Mouse (Mus musculus) midbrain, embryonic 16.5 days (tissue): ENCODE data around the gene Sfxn5. TPM values are rescaled to one million over a fixed set of nuclear protein-coding genes. Genes with fewer than 3 reads are reported as not detected.

Experiments used
- ATAC-seq: fragments of 200-750 bp; cut with Nextera tagmentation; 2 replicates; pipeline ENCODE4 v1.8.0; 2017; ENCODE audit warnings: moderate TSS enrichment
- H3K27ac ChIP-seq: fragments of 300-500 bp; sonication (generic); 2 replicates; pipeline ENCODE4 v1.5.1; 2014; ENCODE audit warnings: mild to moderate bottlenecking, low read length, mixed read lengths
- H3K27me3 ChIP-seq: fragments of 300-500 bp; sonication (generic); 2 replicates; pipeline ENCODE4 v1.6.1; 2014; ENCODE audit warnings: low read depth, low read length, mixed read lengths; ENCODE audit not compliant: control insufficient read depth, insufficient read depth
- H3K36me3 ChIP-seq: fragments of 300-500 bp; sonication (generic); 2 replicates; pipeline ENCODE4 v1.6.1; 2014; ENCODE audit warnings: mild to moderate bottlenecking, low read length, moderate library complexity, mixed read lengths; ENCODE audit not compliant: control insufficient read depth, insufficient read depth
- H3K4me1 ChIP-seq: fragments of 300-500 bp; sonication (generic); 2 replicates; pipeline ENCODE4 v1.6.1; 2014; ENCODE audit warnings: mild to moderate bottlenecking, low read length, mixed read lengths; ENCODE audit not compliant: control insufficient read depth, insufficient read depth
- H3K4me2 ChIP-seq: fragments of 300-500 bp; sonication (generic); 2 replicates; pipeline ENCODE4 v1.6.1; 2014; ENCODE audit warnings: mild to moderate bottlenecking, low read length, mixed read lengths
- H3K4me3 ChIP-seq: fragments of 300-500 bp; sonication (generic); 2 replicates; pipeline ENCODE4 v1.5.1; 2014; ENCODE audit warnings: low read depth, mild to moderate bottlenecking, low read length, moderate library complexity, mixed read lengths
- H3K9ac ChIP-seq: fragments of 300-500 bp; sonication (generic); 2 replicates; pipeline ENCODE4 v1.6.1; 2014; ENCODE audit warnings: low read depth, low read length, mixed read lengths
- H3K9me3 ChIP-seq: fragments of 300-500 bp; sonication (generic); replicated peaks from 2 replicates; pipeline ENCODE4 v1.6.1; 2014; ENCODE audit warnings: mild to moderate bottlenecking, low read length, mixed read lengths; ENCODE audit not compliant: control insufficient read depth, poor library complexity, severe bottlenecking
- WGBS: fragments of 180-500 bp; shearing (Covaris S2); extraction: QIAGEN DNeasy Blood & Tissue Kit; methylation state at CpG from one replicate; pipeline ENCODE4 v1.1.7; 2014; 5-methylcytosine and 5-hydroxymethylcytosine counted together
- polyA plus RNA-seq: library from polyadenylated mRNA; unstranded; fragments of >200 nt; fragmentation: Nextera tagmentation; extraction: Ambion mirVana; gene quantifications from 2 replicates; pipeline ENCODE4 v1.2.1, GENCODE M21; 2015

The Sfxn5 gene
- polyA plus RNA-seq, 1 experiment from 2014 or later, result 41.3 TPM

DNA sequence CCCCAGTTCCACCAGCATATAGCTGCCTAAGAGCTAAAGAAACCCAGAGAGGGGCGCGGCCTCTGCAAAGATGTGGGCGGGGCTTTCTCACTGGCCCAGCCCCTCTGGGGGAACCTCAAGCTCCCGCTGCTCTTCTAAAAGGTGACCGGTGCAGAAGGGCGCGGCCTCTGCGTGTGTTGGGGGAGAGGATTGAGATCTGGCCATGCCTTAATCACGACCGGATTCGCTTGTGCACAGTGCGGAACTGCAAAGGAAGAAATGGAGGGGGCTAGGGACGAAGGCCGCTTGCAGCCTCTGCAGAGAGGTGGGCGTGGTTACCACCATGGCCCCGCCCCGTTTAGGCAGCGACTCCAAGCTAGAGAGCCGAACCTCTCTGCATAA lies 41.5 kb upstream of the Sfxn5 start:
- WGBS, result 0% methylated on average over 19 of the region's 19 CpGs
- Histone ChIP-seq H3K27me3 (no peaks in the 10 kb centered on the region), H3K4me2 (peak overlapping the region; percentile 88), H3K4me1 (peaks cover 24% of the 10 kb centered on the region), H3K9me3 (no peaks in the 10 kb centered on the region), H3K4me3 (peak overlapping the region; percentile 76), H3K36me3 (no peaks in the 10 kb centered on the region), H3K27ac (peak overlapping the region; percentile 80), H3K9ac (peak overlapping the region; percentile 92)
- ATAC-seq, result peak; percentile 94

DNA sequence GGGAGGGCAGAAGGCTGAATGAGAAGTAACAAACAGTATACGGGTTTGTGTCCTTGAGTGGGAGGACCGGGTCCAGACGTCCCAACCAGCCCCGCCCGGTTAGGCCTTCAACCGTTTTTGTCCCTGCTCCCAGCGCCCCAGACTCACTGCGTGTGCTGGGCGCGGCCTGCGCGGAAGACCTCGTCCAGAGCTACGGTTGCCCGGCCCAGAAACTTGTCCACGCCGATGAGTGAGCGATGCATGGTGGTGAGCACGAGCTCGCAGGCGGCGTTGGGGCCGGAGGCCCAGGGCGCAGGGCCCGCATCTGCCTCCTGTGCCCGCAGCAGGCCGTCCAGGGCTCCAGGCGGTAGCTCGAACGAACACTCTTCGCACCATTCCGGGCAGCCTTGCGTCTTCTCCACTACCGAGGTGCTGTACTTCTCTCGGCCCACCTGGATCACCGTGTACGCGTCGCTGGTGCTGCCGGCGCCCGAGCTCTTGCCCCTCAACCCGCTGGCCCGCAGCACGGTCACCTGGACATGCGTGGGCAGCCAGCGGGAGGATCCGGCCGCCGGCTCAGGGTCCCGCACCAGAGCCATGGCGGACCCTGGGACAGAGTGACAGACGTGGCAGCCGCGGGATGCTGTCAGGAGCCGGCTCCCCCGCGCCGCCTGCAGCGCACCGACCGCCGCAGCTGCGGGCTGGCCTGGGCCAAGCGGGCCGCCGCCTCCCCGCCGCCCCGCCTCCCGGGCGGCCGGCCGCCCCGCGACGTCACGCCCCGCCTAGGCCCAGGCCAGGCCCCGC lies 40.9 kb upstream of the Sfxn5 start, which contains the start of gene Rab11fip5:
Gene Rab11fip5 (minus strand): TSS at position 684 of the 783 bp plus-strand sequence.
- Histone ChIP-seq H3K27ac (peak within 1 kb of the TSS; percentile 80), H3K4me2 (peak within 1 kb of the TSS; percentile 88), H3K4me3 (peak within 1 kb of the TSS; percentile 76), H3K36me3 (no peaks in the 10 kb centered on the region), H3K27me3 (no peaks in the 10 kb centered on the region), H3K9me3 (no peaks in the 10 kb centered on the region), H3K4me1 (peaks cover 24% of the 10 kb centered on the region), H3K9ac (peak within 1 kb of the TSS; percentile 92)
- 1% methylated on average over 65 of the region's 80 CpGs for WGBS
- peak; percentile 96 for ATAC-seq

- Histone ChIP-seq H3K4me2 (peak overlapping the region; percentile 88), H3K9ac (peak overlapping the region; percentile 92), H3K27ac (no peak overlapping the region), H3K36me3 (no peaks in the 10 kb centered on the region), H3K4me3 (peak overlapping the region; percentile 76), H3K4me1 (peaks cover 30% of the 10 kb centered on the region), H3K27me3 (no peaks in the 10 kb centered on the region), H3K9me3 (no peaks in the 10 kb centered on the region)
- no peak for ATAC-seq
- WGBS, result 85% methylated on average over 10 of the region's 10 CpGs
Observed at GRCm38 (mm10) chr6:85373066-85373860, 40.0 kb upstream of the Sfxn5 start.

- Histone ChIP-seq H3K27ac (no peak overlapping the region), H3K36me3 (no peaks in the 10 kb centered on the region), H3K9ac (no peak overlapping the region), H3K4me2 (peak overlapping the region; percentile 88), H3K4me1 (peaks cover 32% of the 10 kb centered on the region), H3K9me3 (no peaks in the 10 kb centered on the region), H3K4me3 (peak overlapping the region; percentile 76; the same call in 1 of the 2 replicates), H3K27me3 (no peaks in the 10 kb centered on the region)
- no peak for ATAC-seq
- WGBS, result 81% methylated on average over 2 of the region's 2 CpGs
Observed at GRCm38 (mm10) chr6:85372496-85372895, 39.3 kb upstream of the Sfxn5 start.

GRCm38 (mm10) chr6:85371859-85372405 lies 38.7 kb upstream of the Sfxn5 start:
- no peaks in the 10 kb centered on the region for H3K36me3 ChIP-seq
- H3K9ac ChIP-seq, result no peak overlapping the region
- no peak for ATAC-seq
- H3K4me2 ChIP-seq, result peak overlapping the region; percentile 88
- no peaks in the 10 kb centered on the region for H3K9me3 ChIP-seq
- H3K4me1 ChIP-seq, result peaks cover 33% of the 10 kb centered on the region
- H3K4me3 ChIP-seq, result no peak overlapping the region
- H3K27me3 ChIP-seq, result no peaks in the 10 kb centered on the region
- no peak overlapping the region for H3K27ac ChIP-seq
- WGBS, result 86% methylated on average over 6 of the region's 6 CpGs

- Histone ChIP-seq H3K4me3 (no peak overlapping the region), H3K27me3 (no peaks in the 10 kb centered on the region), H3K9me3 (no peaks in the 10 kb centered on the region), H3K4me1 (peaks cover 39% of the 10 kb centered on the region), H3K9ac (no peak overlapping the region), H3K27ac (no peak overlapping the region), H3K36me3 (no peaks in the 10 kb centered on the region), H3K4me2 (no peak overlapping the region)
- WGBS, result 95% methylated on average over 9 of the region's 9 CpGs
- ATAC-seq, result no peak
Observed at GRCm38 (mm10) chr6:85370666-85371430, 37.6 kb upstream of the Sfxn5 start.

- Histone ChIP-seq H3K4me1 (peaks cover 39% of the 10 kb centered on the region), H3K4me2 (no peak overlapping the region), H3K36me3 (no peaks in the 10 kb centered on the region), H3K4me3 (no peak overlapping the region), H3K9ac (no peak overlapping the region), H3K27me3 (no peaks in the 10 kb centered on the region), H3K9me3 (no peaks in the 10 kb centered on the region), H3K27ac (no peak overlapping the region)
- WGBS, result 88% methylated on average over 5 of the region's 5 CpGs
- ATAC-seq, result no peak
Observed at GRCm38 (mm10) chr6:85370041-85370440, 36.8 kb upstream of the Sfxn5 start.

- Histone ChIP-seq H3K4me1 (peaks cover 39% of the 10 kb centered on the region), H3K9ac (no peak overlapping the region), H3K4me2 (no peak overlapping the region), H3K36me3 (no peaks in the 10 kb centered on the region), H3K27me3 (no peaks in the 10 kb centered on the region), H3K4me3 (no peak overlapping the region), H3K27ac (no peak overlapping the region), H3K9me3 (no peaks in the 10 kb centered on the region)
- 77% methylated on average over 5 of the region's 5 CpGs for WGBS
- no peak for ATAC-seq
Observed at GRCm38 (mm10) chr6:85369181-85369860, 36.1 kb upstream of the Sfxn5 start.
